Mouse (Mus musculus) forebrain, embryonic 15.5 days (tissue): ENCODE data around the gene Ntm. TPM values are rescaled to one million over a fixed set of nuclear protein-coding genes. Genes with fewer than 3 reads are reported as not detected.

Experiments
- ATAC-seq: fragments of 200-750 bp; cut with Nextera tagmentation; replicated peaks from 2 replicates; pipeline ENCODE4 v1.8.0; 2017; ENCODE audit warnings: mild to moderate bottlenecking, moderate TSS enrichment, moderate library complexity
- H3K27ac ChIP-seq: fragments of 300-500 bp; sonication (generic); replicated peaks from 2 replicates; pipeline ENCODE4 v1.5.1; 2015; ENCODE audit warnings: mild to moderate bottlenecking, inconsistent platforms
- H3K27me3 ChIP-seq: fragments of 300-500 bp; sonication (generic); 2 replicates; pipeline ENCODE4 v1.6.1; 2015; ENCODE audit warnings: inconsistent platforms
- H3K36me3 ChIP-seq: fragments of 300-500 bp; sonication (generic); 2 replicates; pipeline ENCODE4 v1.6.1; 2015; ENCODE audit warnings: mild to moderate bottlenecking, inconsistent platforms
- H3K4me1 ChIP-seq: fragments of 300-500 bp; sonication (generic); 2 replicates; pipeline ENCODE4 v1.6.1; 2015; ENCODE audit warnings: inconsistent platforms
- H3K4me2 ChIP-seq: fragments of 300-500 bp; sonication (generic); replicated peaks from 2 replicates; pipeline ENCODE4 v1.6.1; 2015; ENCODE audit warnings: mild to moderate bottlenecking, inconsistent platforms
- H3K4me3 ChIP-seq: fragments of 300-500 bp; sonication (generic); 2 replicates; pipeline ENCODE4 v1.5.1; 2015; ENCODE audit warnings: mild to moderate bottlenecking, inconsistent platforms
- H3K9ac ChIP-seq: fragments of 300-500 bp; sonication (generic); replicated peaks from 2 replicates; pipeline ENCODE4 v1.6.1; 2015; ENCODE audit warnings: mild to moderate bottlenecking, inconsistent platforms
- H3K9me3 ChIP-seq: fragments of 300-500 bp; sonication (generic); 2 replicates; pipeline ENCODE4 v1.6.1; 2016; ENCODE audit warnings: inconsistent platforms
- WGBS: fragments of 180-500 bp; shearing (Covaris S2); methylation state at CpG from one replicate; pipeline ENCODE4 v1.1.7; 2015; ENCODE audit warnings: mixed read lengths; 5-methylcytosine and 5-hydroxymethylcytosine counted together
- polyA plus RNA-seq: library from polyadenylated mRNA; unstranded; fragments of >200 nt; fragmentation: Nextera tagmentation; extraction: Ambion mirVana; gene quantifications from 2 replicates; pipeline ENCODE4 v1.2.1, GENCODE M21; 2015

Ntm gene
- polyA plus RNA-seq, 1 experiment from 2014 or later: 98.7 TPM

DNA sequence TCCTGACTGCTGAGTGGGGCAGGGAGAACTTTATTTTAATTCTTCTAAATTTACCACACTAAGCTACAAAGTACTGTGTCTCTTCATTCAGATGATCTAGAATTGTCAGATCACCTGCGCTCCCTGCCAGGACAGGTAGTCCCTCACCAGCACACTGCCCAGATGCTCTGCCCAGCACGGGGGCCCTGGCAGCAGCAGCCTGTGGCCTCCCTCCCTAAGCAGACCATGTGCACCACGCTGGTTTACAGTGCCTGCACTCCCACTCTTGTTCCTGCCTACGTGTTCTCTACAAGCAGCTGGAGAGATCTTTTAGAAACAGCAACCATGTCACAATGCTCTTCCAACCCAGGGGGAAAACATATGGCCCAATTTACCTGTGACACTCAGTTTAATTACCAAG is 490.7 kb downstream of the Ntm start:
- ATAC-seq: no peak
- no peaks in the 10 kb centered on the region for H3K36me3 ChIP-seq
- H3K9me3 ChIP-seq: no peaks in the 10 kb centered on the region
- H3K4me2 ChIP-seq: no peak overlapping the region
- H3K27ac ChIP-seq: no peak overlapping the region
- no peaks in the 10 kb centered on the region for H3K27me3 ChIP-seq
- no peak overlapping the region for H3K9ac ChIP-seq
- H3K4me1 ChIP-seq: no peaks in the 10 kb centered on the region
- H3K4me3 ChIP-seq: no peak overlapping the region
- 66% methylated on average over 4 of the region's 4 CpGs for WGBS

- H3K4me3 ChIP-seq: no peak overlapping the region
- H3K9ac ChIP-seq: no peak overlapping the region
- H3K4me2 ChIP-seq: no peak overlapping the region
- H3K36me3 ChIP-seq: no peaks in the 10 kb centered on the region
- no peak for ATAC-seq
- no peaks in the 10 kb centered on the region for H3K27me3 ChIP-seq
- no peak overlapping the region for H3K27ac ChIP-seq
- peaks cover 4% of the 10 kb centered on the region; the same call in 1 of the 2 replicates for H3K4me1 ChIP-seq
- no peaks in the 10 kb centered on the region for H3K9me3 ChIP-seq
- 63% methylated on average over 4 of the region's 4 CpGs for WGBS
Measured at GRCm38 (mm10) chr9:29464756-29465155, 498.2 kb downstream of the Ntm start.

- H3K4me2 ChIP-seq: no peak overlapping the region
- no peaks in the 10 kb centered on the region for H3K36me3 ChIP-seq
- no peak overlapping the region for H3K4me3 ChIP-seq
- peaks cover 4% of the 10 kb centered on the region; the same call in 1 of the 2 replicates for H3K4me1 ChIP-seq
- no peaks in the 10 kb centered on the region for H3K9me3 ChIP-seq
- no peak for ATAC-seq
- no peaks in the 10 kb centered on the region for H3K27me3 ChIP-seq
- 78% methylated on average over 10 of the region's 10 CpGs for WGBS
- no peak overlapping the region for H3K9ac ChIP-seq
- no peak overlapping the region for H3K27ac ChIP-seq
Measured at GRCm38 (mm10) chr9:29462970-29463593, 499.9 kb downstream of the Ntm start.

DNA sequence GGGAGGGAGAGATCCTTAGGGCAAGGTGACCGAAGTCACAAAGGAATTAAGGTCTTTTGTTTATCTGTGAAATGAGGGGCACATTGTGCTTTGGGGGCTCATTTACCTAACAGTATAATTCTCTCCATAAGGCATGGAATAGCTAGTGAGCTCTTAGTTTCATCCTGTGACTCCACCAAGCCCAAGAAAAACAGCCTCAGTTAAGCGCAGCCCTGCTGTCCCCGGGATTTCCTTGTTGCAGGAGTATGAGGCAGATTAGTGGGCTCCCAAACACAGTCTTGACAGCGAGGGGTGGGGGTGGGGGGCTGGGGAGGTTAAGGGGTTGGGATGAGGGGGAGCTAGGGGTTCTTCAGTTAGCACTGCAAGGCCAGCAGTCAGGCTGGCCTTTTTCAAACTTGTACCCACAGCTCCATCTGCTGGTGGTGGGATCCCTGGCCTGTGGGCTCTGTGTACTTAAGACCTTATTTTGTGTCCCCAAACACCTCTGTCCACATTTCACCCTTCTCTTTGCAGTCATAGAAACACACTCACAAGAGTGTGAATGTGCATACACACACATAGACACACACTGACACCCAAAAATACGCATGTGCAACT is 504.9 kb downstream of the Ntm start:
- Histone ChIP-seq H3K36me3 (no peaks in the 10 kb centered on the region), H3K9ac (no peak overlapping the region), H3K4me1 (no peaks in the 10 kb centered on the region), H3K9me3 (no peaks in the 10 kb centered on the region), H3K4me3 (no peak overlapping the region), H3K4me2 (no peak overlapping the region), H3K27ac (no peak overlapping the region), H3K27me3 (no peaks in the 10 kb centered on the region)
- peak; percentile 71 for ATAC-seq
- 8% methylated on average over 5 of the region's 5 CpGs for WGBS

DNA sequence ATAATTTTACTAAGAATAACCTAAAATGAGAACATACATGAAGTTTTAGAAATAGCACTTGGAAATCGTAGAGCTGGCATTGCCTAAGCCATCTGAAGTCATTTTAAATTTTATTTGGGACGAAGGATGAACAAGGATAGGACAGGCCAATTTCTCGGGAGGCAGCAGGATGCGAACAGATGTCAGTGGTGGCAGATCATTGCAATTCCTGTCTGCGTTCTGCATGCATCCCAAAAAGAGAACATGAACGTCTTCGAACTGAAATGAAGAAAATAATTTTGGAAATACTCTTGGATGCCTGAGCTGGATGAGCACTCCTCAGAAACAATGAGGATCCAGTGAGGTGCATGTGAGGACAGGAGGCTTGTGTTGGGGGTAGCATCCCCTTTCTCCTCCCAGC is 506.9 kb downstream of the Ntm start:
- no peaks in the 10 kb centered on the region for H3K9me3 ChIP-seq
- no peak for ATAC-seq
- H3K4me3 ChIP-seq: no peak overlapping the region
- no peaks in the 10 kb centered on the region for H3K4me1 ChIP-seq
- WGBS: 82% methylated on average over 7 of the region's 7 CpGs
- H3K4me2 ChIP-seq: no peak overlapping the region
- no peaks in the 10 kb centered on the region for H3K36me3 ChIP-seq
- no peak overlapping the region for H3K9ac ChIP-seq
- H3K27me3 ChIP-seq: no peaks in the 10 kb centered on the region
- no peak overlapping the region for H3K27ac ChIP-seq

DNA sequence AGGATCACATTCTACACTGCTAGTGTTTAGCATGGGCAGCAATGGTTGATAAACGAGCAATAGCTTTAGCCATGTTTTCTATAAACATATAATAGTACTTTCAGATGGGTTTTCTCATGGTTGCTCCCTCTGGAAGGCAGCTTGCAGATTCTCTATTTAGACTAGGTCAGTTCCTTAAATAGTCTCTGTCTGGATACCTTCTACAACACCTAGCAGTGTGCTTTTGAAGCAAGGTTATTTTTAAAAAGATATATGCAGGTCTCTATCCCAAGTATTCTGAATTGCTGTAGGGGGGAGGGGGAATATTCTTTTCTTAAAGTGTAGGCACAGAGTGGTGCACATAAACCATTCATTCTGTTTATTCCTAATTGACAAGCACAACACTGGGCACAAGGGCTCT is 511.7 kb downstream of the Ntm start:
- Histone ChIP-seq H3K4me3 (no peak overlapping the region), H3K9me3 (no peaks in the 10 kb centered on the region), H3K27me3 (no peaks in the 10 kb centered on the region), H3K4me1 (no peaks in the 10 kb centered on the region), H3K4me2 (no peak overlapping the region), H3K9ac (no peak overlapping the region), H3K27ac (no peak overlapping the region), H3K36me3 (no peaks in the 10 kb centered on the region)
- ATAC-seq: no peak
- WGBS: 77% methylated on average over 1 of the region's 1 CpGs

DNA sequence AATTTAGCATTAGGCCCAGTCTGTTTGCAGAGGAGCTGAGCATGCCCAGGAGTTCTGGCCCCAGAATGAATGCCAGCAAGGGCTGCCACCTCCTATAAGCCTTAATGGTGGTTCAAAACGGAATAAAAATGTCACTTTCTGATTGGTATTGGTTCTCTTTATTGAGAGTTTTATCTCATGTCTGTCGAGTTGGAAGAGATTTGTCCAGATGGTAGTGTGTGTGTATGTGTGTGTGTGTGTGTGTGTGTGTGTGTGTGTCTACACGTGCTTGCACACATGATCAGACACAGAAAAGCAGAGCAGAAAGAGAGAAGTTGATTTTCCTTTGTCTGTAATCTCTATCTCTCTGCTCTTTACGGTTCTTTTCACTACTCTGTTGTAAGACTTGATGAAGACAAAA is 518.9 kb downstream of the Ntm start:
- no peaks in the 10 kb centered on the region for H3K36me3 ChIP-seq
- no peak overlapping the region for H3K4me3 ChIP-seq
- no peak overlapping the region for H3K27ac ChIP-seq
- 40% methylated on average over 4 of the region's 4 CpGs for WGBS
- H3K27me3 ChIP-seq: no peaks in the 10 kb centered on the region
- H3K9me3 ChIP-seq: no peaks in the 10 kb centered on the region
- no peak overlapping the region for H3K9ac ChIP-seq
- no peak overlapping the region for H3K4me2 ChIP-seq
- 0 out of 2 replicates have a peak, but pooled peaks cover 6% of the 10 kb centered on the region for H3K4me1 ChIP-seq
- ATAC-seq: no peak

GRCm38 (mm10) chr9:29439401-29439800 is 523.5 kb downstream of the Ntm start:
- ATAC-seq: no peak
- 53% methylated on average over 5 of the region's 5 CpGs for WGBS
- Histone ChIP-seq H3K27ac (no peak overlapping the region), H3K4me2 (no peak overlapping the region), H3K27me3 (no peaks in the 10 kb centered on the region), H3K9ac (no peak overlapping the region), H3K9me3 (no peaks in the 10 kb centered on the region), H3K4me3 (no peak overlapping the region), H3K4me1 (peaks cover 9% of the 10 kb centered on the region), H3K36me3 (no peaks in the 10 kb centered on the region)

DNA sequence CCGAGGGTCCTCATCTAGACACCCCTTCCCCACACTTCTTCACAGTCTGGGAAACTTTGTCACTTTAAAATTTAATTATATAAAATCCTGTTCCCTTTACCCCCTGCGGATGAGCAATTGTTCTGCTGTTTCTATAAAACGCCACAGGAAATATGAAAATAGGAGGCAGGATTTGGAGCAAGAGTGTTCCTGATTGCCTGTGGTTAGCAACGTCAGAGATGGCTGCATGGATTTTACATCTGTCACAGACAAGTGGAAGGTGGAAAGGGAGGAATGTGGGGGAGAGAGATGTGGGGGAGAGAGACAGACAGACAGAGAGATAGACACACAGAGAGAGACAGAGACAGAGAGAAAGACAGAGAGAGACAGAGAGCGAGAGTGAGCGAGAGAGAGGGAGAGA is 528.3 kb downstream of the Ntm start:
- no peak for ATAC-seq
- no peak overlapping the region for H3K27ac ChIP-seq
- H3K27me3 ChIP-seq: no peaks in the 10 kb centered on the region
- no peak overlapping the region for H3K4me3 ChIP-seq
- WGBS: 36% methylated on average over 6 of the region's 6 CpGs
- no peak overlapping the region for H3K4me2 ChIP-seq
- H3K9me3 ChIP-seq: no peaks in the 10 kb centered on the region
- no peaks in the 10 kb centered on the region for H3K36me3 ChIP-seq
- H3K4me1 ChIP-seq: peaks cover 14% of the 10 kb centered on the region
- H3K9ac ChIP-seq: no peak overlapping the region

DNA sequence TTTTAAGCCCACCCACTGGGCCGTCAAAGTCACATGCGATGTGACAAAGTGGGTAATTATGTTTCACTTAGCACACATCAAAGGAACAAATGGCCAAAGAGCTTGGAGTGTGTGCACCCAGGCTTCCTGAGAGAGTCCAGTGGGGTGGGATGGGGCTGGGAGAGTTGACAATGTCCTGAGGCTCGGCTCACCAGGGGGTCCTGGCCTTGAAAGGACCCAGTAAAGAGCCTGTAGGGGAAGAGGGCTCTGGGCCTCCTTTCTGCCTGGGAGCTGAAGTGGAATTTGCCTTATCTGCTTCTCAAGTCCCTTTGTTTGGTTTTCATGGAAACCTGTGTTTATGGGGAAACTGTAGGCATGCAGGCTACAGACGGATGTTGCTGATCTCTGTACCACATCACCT is 529.0 kb downstream of the Ntm start:
- Histone ChIP-seq H3K4me1 (peaks cover 11% of the 10 kb centered on the region), H3K4me3 (no peak overlapping the region), H3K27me3 (no peaks in the 10 kb centered on the region), H3K4me2 (no peak overlapping the region), H3K36me3 (no peaks in the 10 kb centered on the region), H3K9me3 (no peaks in the 10 kb centered on the region), H3K9ac (no peak overlapping the region), H3K27ac (no peak overlapping the region)
- 6% methylated on average over 4 of the region's 4 CpGs for WGBS
- ATAC-seq: 0 out of 2 replicates have a peak, but pooled peaks have one; percentile 16

DNA sequence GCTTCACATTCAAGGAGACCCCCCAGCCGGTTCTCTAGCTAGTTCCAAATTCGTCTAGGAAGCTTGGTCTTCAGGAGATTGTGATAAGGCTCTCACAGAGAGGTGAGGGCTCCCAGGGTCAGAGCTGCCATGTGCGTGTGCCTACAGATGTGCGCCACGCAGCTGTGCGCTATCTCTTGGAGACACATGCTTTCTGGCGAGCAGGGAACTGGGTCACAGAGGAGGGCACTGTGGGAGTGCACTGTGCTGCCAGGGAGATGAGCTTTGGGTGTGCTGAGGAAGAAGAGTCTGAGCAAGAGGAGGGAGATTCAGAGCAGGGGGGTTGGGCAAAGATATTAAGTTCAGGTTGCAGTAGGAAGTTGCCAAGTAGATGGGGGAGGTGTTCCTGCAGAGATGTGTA is 529.8 kb downstream of the Ntm start:
- ATAC-seq: no peak
- WGBS: 51% methylated on average over 7 of the region's 7 CpGs
- no peak overlapping the region for H3K27ac ChIP-seq
- H3K4me2 ChIP-seq: no peak overlapping the region
- no peak overlapping the region for H3K9ac ChIP-seq
- no peaks in the 10 kb centered on the region for H3K27me3 ChIP-seq
- no peak overlapping the region for H3K4me3 ChIP-seq
- no peaks in the 10 kb centered on the region for H3K36me3 ChIP-seq
- peaks cover 16% of the 10 kb centered on the region for H3K4me1 ChIP-seq
- H3K9me3 ChIP-seq: no peaks in the 10 kb centered on the region

DNA sequence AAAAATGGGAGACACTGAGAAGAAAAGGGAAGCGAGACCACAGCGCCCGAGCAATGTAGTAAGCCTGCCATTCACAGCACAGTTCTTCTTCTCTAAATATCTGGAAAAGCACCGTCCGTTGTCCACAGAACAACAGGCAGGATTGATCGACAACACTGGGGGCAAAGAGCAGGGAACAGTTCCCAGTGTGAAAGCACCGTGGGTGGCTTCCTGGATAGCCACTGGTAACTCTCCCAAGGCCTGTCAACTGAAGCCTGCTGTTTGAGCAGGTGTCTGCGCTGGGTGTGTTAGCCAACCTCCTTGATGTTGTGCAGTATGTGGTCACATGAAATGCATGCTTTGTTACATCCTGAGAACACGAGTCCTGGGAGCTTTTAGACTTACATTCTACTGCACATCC is 531.4 kb downstream of the Ntm start:
- Histone ChIP-seq H3K27ac (no peak overlapping the region), H3K4me1 (peaks cover 16% of the 10 kb centered on the region), H3K27me3 (no peaks in the 10 kb centered on the region), H3K4me2 (no peak overlapping the region), H3K9me3 (no peaks in the 10 kb centered on the region), H3K36me3 (no peaks in the 10 kb centered on the region), H3K4me3 (no peak overlapping the region), H3K9ac (no peak overlapping the region)
- no peak for ATAC-seq
- 82% methylated on average over 9 of the region's 9 CpGs for WGBS

DNA sequence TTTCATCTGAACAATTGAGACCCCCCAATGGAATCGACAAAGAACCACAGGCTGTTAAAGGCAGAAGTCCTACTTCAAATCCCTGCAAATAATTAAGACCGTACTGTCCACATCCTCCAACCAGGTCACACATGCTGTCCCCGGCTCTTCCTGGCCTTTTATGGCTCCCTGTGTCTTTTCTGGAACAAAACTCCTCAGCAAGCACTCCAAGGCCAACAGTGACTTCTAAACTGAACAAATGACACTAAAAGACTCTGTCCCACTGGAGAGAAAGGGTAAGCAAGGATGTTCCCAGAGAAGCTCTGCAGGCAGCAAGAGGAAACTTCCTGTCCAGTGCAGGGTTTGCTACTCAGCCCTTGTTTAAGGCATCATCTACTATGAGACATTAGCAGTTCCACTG is 532.8 kb downstream of the Ntm start:
- Histone ChIP-seq H3K4me2 (no peak overlapping the region), H3K27me3 (no peaks in the 10 kb centered on the region), H3K4me1 (peaks cover 16% of the 10 kb centered on the region), H3K4me3 (no peak overlapping the region), H3K27ac (no peak overlapping the region), H3K9me3 (no peaks in the 10 kb centered on the region), H3K9ac (no peak overlapping the region), H3K36me3 (no peaks in the 10 kb centered on the region)
- 80% methylated on average over 3 of the region's 3 CpGs for WGBS
- ATAC-seq: no peak
